Comparison of ENCODE assay signal across 19 mouse cellular contexts in genomic region chr5:118644511-118644910, GRCm38 (mm10).
DNase-seq lines count a peak whose midpoint lies in the region; ATAC-seq and TF ChIP-seq lines count a peak whose summit lies in the region.
"Had no signal": no experiment of that assay in that cellular context is flagged by ENCODE, and none has a peak within 500 bp of the region (broad histone marks: within the 10 kb centered on the region; RNA-seq: fewer than 3 reads in every experiment).

No protein-coding gene starts in this region.

- peak; percentile 21 for DNase-seq in adrenal gland, adult 2 months
- no peak for DNase-seq in adrenal gland, postnatal 10 days
- DNase-seq in 416B (ENCODE audit: low read depth): peak; percentile 57
- no peak for DNase-seq in liver, embryonic 11.5 days (ENCODE audit: low spot score)
- no peak for DNase-seq in liver, postnatal 0 days
- no peak for DNase-seq in cerebellum, postnatal 14 days
- DNase-seq in cerebellum, adult 9-11 months: no peak
- DNase-seq: adrenal gland, adult 8-10 months; cerebellum, adult 2 months; cerebellum, postnatal 25 days; gastrocnemius, postnatal 36 days; heart, adult 18-20 months had no signal

- no peak for TF ChIP-seq CTCF in liver, postnatal 0 days (IDR thresholded peaks at IDR 0.05; ENCODE audit: low read depth)

- H3K4me3 ChIP-seq in liver, embryonic 11.5 days (ENCODE audit: low read depth, low read length): no peak overlapping the region
- H3K4me3 ChIP-seq in liver, postnatal 0 days (ENCODE audit: low read depth, low read length): no peak overlapping the region
- H3K4me3 ChIP-seq in kidney, embryonic 16.5 days (ENCODE audit: low read length): no peak overlapping the region
- H3K4me3 ChIP-seq: embryonic facial prominence, embryonic 13.5 days; forebrain, embryonic 12.5 days; heart, embryonic 10.5 days; hindbrain, embryonic 13.5 days had no signal

- peak overlapping the region; percentile 48 for H3K4me2 ChIP-seq in liver, embryonic 11.5 days
- H3K4me2 ChIP-seq in liver, postnatal 0 days (ENCODE audit: low read depth, low read length): no peak overlapping the region
- H3K4me2 ChIP-seq in kidney, embryonic 16.5 days (replicated peaks; ENCODE audit: low read depth, low read length): no peak overlapping the region
- H3K4me2 ChIP-seq: embryonic facial prominence, embryonic 13.5 days; forebrain, embryonic 12.5 days; hindbrain, embryonic 13.5 days had no signal

- H3K36me3 ChIP-seq in liver, embryonic 11.5 days (ENCODE audit: control insufficient read depth, insufficient read depth, low read length): no peaks in the 10 kb centered on the region
- H3K36me3 ChIP-seq in liver, postnatal 0 days (replicated peaks; ENCODE audit: insufficient read depth, low read length): no peaks in the 10 kb centered on the region; the same call in 1 of the 2 replicates
- H3K36me3 ChIP-seq in kidney, embryonic 16.5 days (ENCODE audit: insufficient read depth, low read length): no peaks in the 10 kb centered on the region
- H3K36me3 ChIP-seq: embryonic facial prominence, embryonic 13.5 days; forebrain, embryonic 12.5 days; heart, embryonic 10.5 days; hindbrain, embryonic 13.5 days had no signal

- no peak overlapping the region for H3K9ac ChIP-seq in liver, embryonic 11.5 days (ENCODE audit: low read depth, low read length)
- H3K9ac ChIP-seq in liver, postnatal 0 days (replicated peaks): no peak overlapping the region
- no peak overlapping the region for H3K9ac ChIP-seq in kidney, embryonic 16.5 days (replicated peaks; ENCODE audit: low read length)
- H3K9ac ChIP-seq: embryonic facial prominence, embryonic 13.5 days; forebrain, embryonic 12.5 days; hindbrain, embryonic 13.5 days had no signal

- peaks cover 69% of the 10 kb centered on the region for H3K4me1 ChIP-seq in liver, embryonic 11.5 days (replicated peaks; ENCODE audit: control insufficient read depth, insufficient read depth, low read length)
- H3K4me1 ChIP-seq in liver, postnatal 0 days (ENCODE audit: insufficient read depth): peaks cover 53% of the 10 kb centered on the region
- peaks cover 36% of the 10 kb centered on the region for H3K4me1 ChIP-seq in kidney, embryonic 16.5 days (ENCODE audit: insufficient read depth, low read length)

- 77% methylated on average over 8 of the region's 8 CpGs for WGBS in liver, embryonic 11.5 days
- WGBS in liver, postnatal 0 days (ENCODE audit: insufficient replicate concordance): 45% methylated on average over 8 of the region's 8 CpGs
- 87% methylated on average over 8 of the region's 8 CpGs for WGBS in kidney, embryonic 16.5 days

- no peaks in the 10 kb centered on the region for H3K9me3 ChIP-seq in liver, embryonic 11.5 days (ENCODE audit: control insufficient read depth, low read length)
- no peaks in the 10 kb centered on the region for H3K9me3 ChIP-seq in liver, postnatal 0 days (ENCODE audit: low read length)
- H3K9me3 ChIP-seq in kidney, embryonic 16.5 days (ENCODE audit: low read length): no peaks in the 10 kb centered on the region
- H3K9me3 ChIP-seq: embryonic facial prominence, embryonic 13.5 days; forebrain, embryonic 12.5 days; heart, embryonic 10.5 days; hindbrain, embryonic 13.5 days had no signal

- no peaks in the 10 kb centered on the region for H3K27me3 ChIP-seq in liver, embryonic 11.5 days (replicated peaks; ENCODE audit: control insufficient read depth, insufficient read depth, low read length)
- no peaks in the 10 kb centered on the region for H3K27me3 ChIP-seq in liver, postnatal 0 days (ENCODE audit: insufficient read depth, low read length)
- no peaks in the 10 kb centered on the region for H3K27me3 ChIP-seq in kidney, embryonic 16.5 days (ENCODE audit: insufficient read depth, low read length)
- H3K27me3 ChIP-seq: embryonic facial prominence, embryonic 13.5 days; forebrain, embryonic 12.5 days; hindbrain, embryonic 13.5 days had no signal

- no peak overlapping the region for H3K27ac ChIP-seq in liver, embryonic 11.5 days (ENCODE audit: low read depth, low read length)
- no peak overlapping the region for H3K27ac ChIP-seq in liver, postnatal 0 days (ENCODE audit: low read depth)
- no peak overlapping the region for H3K27ac ChIP-seq in kidney, embryonic 16.5 days (ENCODE audit: low read length)
- H3K27ac ChIP-seq: embryonic facial prominence, embryonic 13.5 days; forebrain, embryonic 12.5 days; heart, embryonic 10.5 days; hindbrain, postnatal 0 days had no signal

- no peak for ATAC-seq in liver, embryonic 11.5 days (replicated peaks; ENCODE audit: low FRiP score)
- ATAC-seq in liver, postnatal 0 days: peak; percentile 40; the same call in 1 of the 2 replicates
- no peak for ATAC-seq in kidney, embryonic 16.5 days (ENCODE audit: low FRiP score, low TSS enrichment)
- ATAC-seq: forebrain, embryonic 16.5 days; hindbrain, postnatal 0 days had no signal

- no peak for TF ChIP-seq EP300 in liver, postnatal 0 days (IDR thresholded peaks at IDR 0.05; ENCODE audit: low read depth)

Comparison
In these comparisons a context has a peak if more than half of its experiments do, and no peak if none do; other contexts are left out.
1. DNase-seq: peak in adrenal gland, adult 2 months (single experiment) and 416B (single experiment); none in adrenal gland, postnatal 10 days (single experiment), liver, embryonic 11.5 days (single experiment), liver, postnatal 0 days (single experiment), cerebellum, postnatal 14 days (0 of 2) and cerebellum, adult 9-11 months (single experiment).